Mouse (Mus musculus): ENCODE data around the gene Gbgt1.

DNA sequence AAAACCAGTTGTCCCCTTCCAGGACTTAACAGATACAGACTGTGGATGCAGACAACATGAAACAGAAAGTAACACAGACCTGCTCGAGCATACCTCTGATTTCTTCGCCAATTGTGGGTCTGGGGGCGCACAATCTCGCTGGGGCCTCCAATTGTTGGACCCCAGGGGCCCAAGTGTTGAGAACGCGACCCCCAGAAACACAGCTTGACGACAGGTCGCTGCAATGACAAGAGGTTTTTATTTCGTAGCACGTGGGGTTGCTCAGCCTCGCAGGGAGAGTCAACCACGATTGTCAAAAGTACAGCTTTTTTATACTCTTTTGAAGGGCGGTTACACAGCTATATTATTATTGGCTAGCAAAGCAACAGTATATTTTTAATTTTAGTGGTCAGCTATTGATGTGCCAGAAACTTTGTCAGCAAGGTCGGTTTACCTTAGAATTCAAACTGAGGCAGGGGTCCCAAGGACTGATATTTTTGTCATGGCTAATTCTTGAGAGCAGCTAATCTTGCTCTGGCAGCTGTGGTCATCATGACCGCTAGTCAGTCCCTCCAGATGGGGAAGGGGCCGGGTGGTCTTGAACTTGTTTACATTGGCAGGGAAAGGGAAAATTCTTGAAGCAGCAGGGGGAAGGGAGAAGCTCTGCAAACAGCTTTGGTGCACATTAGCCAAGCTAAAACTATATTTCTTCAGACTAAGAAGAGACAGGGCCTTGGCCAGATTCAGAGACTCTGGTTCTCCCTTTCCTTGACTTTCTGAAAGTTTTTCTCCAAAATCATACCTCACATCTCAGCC is 693 bp upstream of the Gbgt1 start:
- TF ChIP-seq CTCF (IDR thresholded peaks at IDR 0.05; ENCODE audit: low read depth, low read length): no peak
- no peak for TF ChIP-seq POLR2A (IDR thresholded peaks at IDR 0.05; ENCODE audit: borderline replicate concordance, low read depth, low read length)
